Mouse (Mus musculus): Measurements from ENCODE around the gene Rassf7.
"Not testable (repeated sequence)": the region's sequence is repeated elsewhere in the genome, so short reads cannot be mapped to it uniquely, and the experiment has no call there.

Rassf7 gene

DNA sequence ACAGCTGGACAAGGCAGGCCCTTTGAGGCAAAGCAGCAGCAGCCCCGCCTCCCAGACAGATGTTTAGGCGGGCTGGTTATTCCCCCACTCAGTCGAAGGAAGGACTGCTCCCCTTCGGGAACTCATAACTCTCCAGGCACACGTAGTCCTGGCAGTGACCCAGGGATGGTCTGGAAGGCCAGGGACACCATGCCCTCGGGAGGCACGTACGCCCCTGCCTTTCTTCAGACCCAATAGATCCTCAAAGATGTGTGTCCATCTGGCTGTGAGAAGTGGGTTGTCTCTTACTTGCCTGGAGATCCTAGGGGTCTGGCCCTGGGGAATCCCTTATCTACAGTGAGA is 6.4 kb downstream of the Rassf7 start:
- no peak for DNase-seq (ENCODE audit: low read depth, low spot score)

DNA sequence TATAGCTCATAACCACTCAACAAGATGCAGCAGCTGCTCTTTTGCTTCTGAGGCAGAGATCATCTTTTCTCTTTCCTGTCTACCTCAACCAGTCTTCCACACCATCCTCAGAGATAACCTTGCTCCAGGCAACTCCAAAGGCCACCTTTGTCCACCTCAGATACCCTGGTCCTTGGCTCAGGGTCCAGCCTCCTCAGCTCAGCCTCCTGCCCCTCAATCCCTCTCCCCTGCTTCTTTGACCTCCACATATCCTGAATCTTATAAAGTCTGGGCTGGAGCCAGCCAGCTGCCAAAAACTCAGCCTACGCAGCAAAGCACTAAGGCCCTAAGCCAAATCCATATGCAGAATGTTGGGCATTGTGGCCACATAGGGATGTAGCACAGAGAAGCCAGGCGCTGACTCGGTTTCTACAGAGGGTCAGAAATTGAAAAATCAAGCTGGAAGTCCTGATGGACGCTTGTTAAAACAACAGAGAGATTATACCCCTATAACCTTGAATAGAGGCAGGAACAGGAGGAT is 7.1 kb downstream of the Rassf7 start:
- DNase-seq (ENCODE audit: low read depth, low spot score): no peak

DNA sequence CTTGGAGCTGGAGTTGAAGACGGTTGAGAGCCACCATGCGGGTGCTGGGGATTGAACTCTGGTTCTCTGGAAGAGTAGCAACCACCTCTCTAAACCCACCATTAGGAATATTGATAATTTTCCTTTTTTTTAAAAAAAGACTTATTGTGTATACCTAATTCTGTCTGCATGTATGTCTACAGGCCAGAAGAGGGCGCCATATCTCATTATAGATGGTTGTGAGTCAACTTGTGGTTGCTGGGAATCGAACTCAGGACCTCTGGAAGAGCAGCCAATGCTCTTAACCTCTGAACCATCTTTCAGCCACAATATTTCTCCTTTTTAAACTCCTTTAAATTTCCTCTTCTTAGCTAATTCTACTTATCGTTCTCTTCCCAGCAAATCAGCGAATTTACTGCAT is 10.9 kb downstream of the Rassf7 start:
- no peak for DNase-seq (ENCODE audit: low read depth, low spot score)

GRCm38 (mm10) chr7:141227796-141228195 is 12.1 kb downstream of the Rassf7 start:
- DNase-seq (ENCODE audit: low read depth, low spot score): no peak

GRCm38 (mm10) chr7:141228279-141229067 is 12.8 kb downstream of the Rassf7 start, which contains the start of gene Phrf1:
Gene Phrf1, plus strand, starts transcription at chr7:141228784.
- peak; percentile 83 for DNase-seq (ENCODE audit: low read depth, low spot score)

- DNase-seq (ENCODE audit: low read depth, low spot score): no peak
Observed at GRCm38 (mm10) chr7:141229702-141230101, 14.0 kb downstream of the Rassf7 start.

DNA sequence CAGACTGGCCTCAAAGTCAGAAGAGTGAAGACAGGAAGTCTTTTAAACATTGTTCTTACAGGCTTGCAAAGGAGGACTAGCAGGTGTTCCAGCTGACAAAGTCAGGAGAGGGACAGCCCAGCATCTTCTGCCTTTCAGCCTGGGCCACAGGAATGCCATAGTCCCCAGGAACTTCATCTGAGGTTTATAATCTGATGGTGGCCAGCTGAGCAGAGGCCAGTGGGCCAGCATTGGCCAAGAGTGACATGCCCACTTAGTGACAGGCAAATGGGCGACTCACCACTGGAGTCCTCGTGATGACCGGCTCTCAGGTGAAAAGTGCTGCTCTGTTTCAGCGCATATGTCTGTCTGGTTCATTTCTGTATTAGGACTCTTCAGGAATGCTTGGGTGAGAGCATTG is 14.9 kb downstream of the Rassf7 start:
- no peak for DNase-seq (ENCODE audit: low read depth, low spot score)

DNA sequence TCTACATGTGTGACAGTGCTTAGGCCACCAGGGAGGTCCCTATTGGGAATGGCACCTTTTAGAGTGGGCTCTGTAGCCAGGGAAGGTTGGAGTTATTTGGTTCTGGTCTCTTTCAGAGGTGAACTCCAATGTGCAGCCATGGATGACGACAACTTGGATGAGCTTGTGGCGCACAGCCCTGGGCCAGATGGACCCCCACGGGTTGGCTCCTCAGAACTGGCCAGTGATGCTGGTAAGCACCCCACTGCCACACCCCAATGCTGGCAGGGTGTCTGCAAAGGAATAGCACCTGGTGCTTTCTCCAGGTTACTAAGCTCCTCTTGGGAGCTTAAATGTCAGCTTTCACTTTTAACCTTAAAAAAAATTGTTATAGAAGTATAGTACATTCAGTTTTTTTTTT is 15.5 kb downstream of the Rassf7 start:
- DNase-seq (ENCODE audit: low read depth, low spot score): no peak

- DNase-seq (ENCODE audit: low read depth, low spot score): no peak
Observed at GRCm38 (mm10) chr7:141231551-141231950, 15.9 kb downstream of the Rassf7 start.

DNA sequence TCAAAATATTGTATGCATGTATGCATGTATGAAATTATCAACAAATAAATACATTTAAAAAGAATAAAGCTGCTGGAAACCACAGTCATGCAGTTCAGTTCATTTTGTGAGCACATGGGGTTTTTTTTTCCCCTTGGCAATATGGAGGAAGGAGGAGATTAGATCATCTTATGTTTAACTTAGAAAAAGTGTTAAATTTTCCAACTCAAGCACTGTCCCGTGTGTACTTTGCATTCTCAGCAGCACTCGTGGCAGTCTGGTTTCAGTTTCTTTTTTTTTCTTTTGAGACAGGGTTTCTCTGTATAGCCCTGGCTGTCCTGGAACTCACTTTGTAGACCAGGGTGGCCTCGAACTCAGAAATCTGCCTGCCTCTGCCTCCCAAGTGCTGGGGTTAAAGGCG is 34.8 kb downstream of the Rassf7 start:
- DNase-seq (ENCODE audit: low read depth, low spot score): not testable (repeated sequence)

DNA sequence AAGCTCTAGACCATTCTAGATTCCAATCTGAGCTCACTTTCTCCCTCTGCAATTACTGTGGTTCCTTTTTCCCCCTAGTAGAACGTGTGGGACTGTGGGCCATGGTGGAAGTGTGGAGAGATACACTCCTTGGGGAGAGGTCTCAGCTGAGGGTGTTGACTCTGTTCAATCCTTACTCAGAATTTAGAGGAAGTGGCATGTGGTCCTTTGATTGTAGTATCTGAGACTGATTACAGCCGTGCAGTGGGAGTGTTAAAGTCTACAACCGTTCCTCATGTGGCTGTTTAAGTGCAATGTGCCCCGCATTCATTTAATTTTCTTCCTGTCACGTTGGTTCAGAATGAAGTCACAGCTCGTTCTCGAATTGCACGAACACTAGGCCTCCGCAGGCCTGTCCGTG is 40.5 kb downstream of the Rassf7 start:
- DNase-seq (ENCODE audit: low read depth, low spot score): no peak

DNA sequence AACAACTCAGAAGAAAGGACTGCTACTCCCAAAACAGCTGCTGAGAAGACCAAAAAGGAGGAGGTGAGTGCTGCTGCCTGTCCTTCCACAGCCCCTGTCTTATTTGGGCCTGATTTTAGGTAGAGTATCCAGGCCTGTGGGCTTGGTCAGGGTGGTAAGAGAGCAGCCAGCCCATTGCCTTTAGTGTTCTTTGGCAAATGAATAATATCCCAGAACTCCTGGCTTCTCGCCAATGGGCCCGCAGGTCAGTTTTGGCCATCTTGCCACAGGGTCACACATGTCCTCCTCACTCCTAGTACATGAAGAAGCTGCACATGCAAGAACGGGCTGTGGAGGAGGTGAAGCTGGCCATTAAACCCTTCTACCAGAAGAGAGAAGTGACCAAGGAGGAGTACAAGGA is 45.8 kb downstream of the Rassf7 start:
- no peak for DNase-seq (ENCODE audit: low read depth, low spot score)

GRCm38 (mm10) chr7:141263640-141264039 is 48.0 kb downstream of the Rassf7 start:
- no peak for DNase-seq (ENCODE audit: low read depth, low spot score)

GRCm38 (mm10) chr7:141264041-141264700 is 48.5 kb downstream of the Rassf7 start:
- no peak for DNase-seq (ENCODE audit: low read depth, low spot score)

GRCm38 (mm10) chr7:141264761-141265410 is 49.2 kb downstream of the Rassf7 start:
- DNase-seq (ENCODE audit: low read depth, low spot score): peak; percentile 26

DNA sequence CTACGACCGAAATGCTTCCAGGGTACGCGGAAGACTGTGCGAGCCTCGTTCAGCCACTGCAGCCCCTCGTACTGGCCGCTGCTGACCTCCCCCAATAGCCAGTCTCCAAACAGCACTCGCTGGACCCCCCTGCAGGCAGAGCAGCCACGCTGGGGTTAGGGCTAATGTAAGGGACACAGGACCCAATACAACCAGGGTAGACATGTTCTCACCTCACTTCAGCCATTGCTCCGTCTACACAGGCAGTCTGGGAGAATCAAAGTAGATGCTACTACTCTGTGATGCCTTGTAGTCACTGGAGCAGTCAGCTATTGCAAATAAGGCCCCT is 49.7 kb downstream of the Rassf7 start:
- no peak for DNase-seq (ENCODE audit: low read depth, low spot score)

- peak; percentile 74 for DNase-seq (ENCODE audit: low read depth, low spot score)
Observed at GRCm38 (mm10) chr7:141265739-141266561, 50.3 kb downstream of the Rassf7 start, which contains the start of gene Irf7. Gene Irf7, minus strand, starts transcription at chr7:141266481.

All from 3T3-L1 (cell line).